Mouse (Mus musculus) thymus, adult 2 months (tissue): ENCODE data around the gene Gjd3. TPM values are rescaled to one million over a fixed set of nuclear protein-coding genes. Genes with fewer than 3 reads are reported as not detected.

Experiments used
- DNase-seq: peaks from one replicate; pipeline ENCODE4 v3.0.0; 2021
- H3K27ac ChIP-seq: fragments of 200-500 bp; 2 replicates; pipeline ENCODE4 v1.5.1; 2012; ENCODE audit warnings: low read length, control low read depth; ENCODE audit not compliant: control insufficient read depth, insufficient read depth
- H3K27me3 ChIP-seq: fragments of 200-500 bp; 2 replicates; pipeline ENCODE4 v1.6.1; 2012; ENCODE audit warnings: mild to moderate bottlenecking, low read length, moderate library complexity, mixed read lengths; ENCODE audit not compliant: control insufficient read depth, insufficient read depth
- H3K36me3 ChIP-seq: fragments of 200-500 bp; 2 replicates; pipeline ENCODE4 v1.6.1; 2012; ENCODE audit warnings: mild to moderate bottlenecking, low read length, moderate library complexity; ENCODE audit not compliant: control insufficient read depth, insufficient read depth
- H3K4me1 ChIP-seq: fragments of 200-500 bp; replicated peaks from 2 replicates; pipeline ENCODE4 v1.6.1; 2012; ENCODE audit warnings: low read length; ENCODE audit not compliant: control insufficient read depth, insufficient read depth
- H3K4me3 ChIP-seq: fragments of 200-500 bp; 2 replicates; pipeline ENCODE4 v1.5.1; 2012; ENCODE audit warnings: mild to moderate bottlenecking, low read length, control low read depth, moderate library complexity; ENCODE audit not compliant: control insufficient read depth, insufficient read depth
- CTCF ChIP-seq: fragments of 200-500 bp; IDR thresholded peaks from 2 replicates; pipeline ENCODE4 v1.5.1; 2012; ENCODE audit warnings: mild to moderate bottlenecking, control low read depth, low read length, moderate library complexity, borderline replicate concordance; ENCODE audit not compliant: control insufficient read depth, poor library complexity, insufficient read depth; ENCODE audit errors: extremely low read depth
- POLR2A ChIP-seq: fragments of 200-500 bp; IDR thresholded peaks from 2 replicates; pipeline ENCODE4 v1.6.1; 2012; ENCODE audit warnings: mild to moderate bottlenecking, low read length, control low read depth, moderate library complexity; ENCODE audit not compliant: control insufficient read depth, poor library complexity, insufficient read depth; ENCODE audit errors: extremely low read depth
- WGBS: fragments of 180-500 bp; shearing (Covaris S2); methylation state at CpG from one replicate; pipeline ENCODE4 v1.1.7; 2018; 5-methylcytosine and 5-hydroxymethylcytosine counted together
- polyA plus RNA-seq: library from polyadenylated mRNA; depleted of rRNA; stranded (reverse); fragments of >200 nt; gene quantifications from 2 replicates; pipeline ENCODE4 v1.2.3, GENCODE M21; 2012

The Gjd3 gene
- polyA plus RNA-seq, 1 experiment: 1.3 TPM

GRCm38 (mm10) chr11:98945605-98945977 is 37.2 kb downstream of the Gjd3 start:
- Histone ChIP-seq H3K4me1 (peaks cover 89% of the 10 kb centered on the region), H3K27me3 (no peaks in the 10 kb centered on the region), H3K36me3 (no peaks in the 10 kb centered on the region), H3K4me3 (no peak overlapping the region), H3K27ac (peak overlapping the region; percentile 90)
- no peak for DNase-seq
- TF ChIP-seq POLR2A: no peak
- TF ChIP-seq CTCF: no peak
- WGBS: 12% methylated on average over 3 of the region's 3 CpGs

GRCm38 (mm10) chr11:98944897-98945604 is 37.8 kb downstream of the Gjd3 start:
- no peak for TF ChIP-seq CTCF
- TF ChIP-seq POLR2A: peak; percentile 23; the same call in 1 of the 2 replicates
- WGBS: 24% methylated on average over 11 of the region's 11 CpGs
- Histone ChIP-seq H3K36me3 (no peaks in the 10 kb centered on the region), H3K27me3 (no peaks in the 10 kb centered on the region), H3K27ac (peak overlapping the region; percentile 90), H3K4me3 (no peak overlapping the region), H3K4me1 (peaks cover 89% of the 10 kb centered on the region)
- peak; percentile 66 for DNase-seq

DNA sequence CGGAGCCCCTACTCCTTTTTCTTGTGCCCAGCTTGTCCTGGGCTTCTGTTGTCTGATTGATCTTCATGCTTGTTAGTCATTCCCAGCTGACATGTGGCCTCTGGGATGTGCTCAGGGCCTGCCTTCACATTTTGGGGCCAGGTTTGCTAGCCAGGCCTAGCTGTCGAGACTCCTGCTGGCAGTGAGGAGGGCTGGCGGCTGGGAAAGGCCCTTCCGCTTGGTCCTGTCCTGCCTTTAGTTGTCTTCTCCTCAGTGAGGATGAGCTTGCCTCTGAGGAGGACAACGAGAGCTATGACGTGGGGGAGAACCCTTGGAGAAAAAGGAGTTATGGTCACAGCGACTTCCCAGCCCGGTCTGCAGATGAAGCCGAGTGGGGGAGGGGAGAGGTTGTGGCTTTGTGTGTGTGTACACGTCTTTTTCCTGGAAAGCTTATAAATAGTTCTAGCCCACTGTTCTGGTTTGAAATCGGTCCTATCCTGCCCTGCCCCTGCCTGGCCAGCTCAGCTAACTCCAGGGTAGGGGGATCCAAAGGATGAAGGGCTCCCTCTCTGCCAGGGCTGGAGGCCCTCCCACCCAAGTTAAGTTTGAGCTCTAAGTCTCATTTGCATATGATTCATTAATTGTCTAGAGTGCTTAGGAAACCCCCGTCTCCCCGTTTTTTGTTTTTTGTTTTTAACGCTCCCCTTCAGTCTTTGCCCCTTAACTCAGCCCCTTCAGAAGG is 38.9 kb downstream of the Gjd3 start:
- TF ChIP-seq CTCF (no peak), POLR2A (0 out of 2 replicates have a peak, but pooled peaks have one; percentile 16)
- H3K4me3 ChIP-seq: no peak overlapping the region

DNA sequence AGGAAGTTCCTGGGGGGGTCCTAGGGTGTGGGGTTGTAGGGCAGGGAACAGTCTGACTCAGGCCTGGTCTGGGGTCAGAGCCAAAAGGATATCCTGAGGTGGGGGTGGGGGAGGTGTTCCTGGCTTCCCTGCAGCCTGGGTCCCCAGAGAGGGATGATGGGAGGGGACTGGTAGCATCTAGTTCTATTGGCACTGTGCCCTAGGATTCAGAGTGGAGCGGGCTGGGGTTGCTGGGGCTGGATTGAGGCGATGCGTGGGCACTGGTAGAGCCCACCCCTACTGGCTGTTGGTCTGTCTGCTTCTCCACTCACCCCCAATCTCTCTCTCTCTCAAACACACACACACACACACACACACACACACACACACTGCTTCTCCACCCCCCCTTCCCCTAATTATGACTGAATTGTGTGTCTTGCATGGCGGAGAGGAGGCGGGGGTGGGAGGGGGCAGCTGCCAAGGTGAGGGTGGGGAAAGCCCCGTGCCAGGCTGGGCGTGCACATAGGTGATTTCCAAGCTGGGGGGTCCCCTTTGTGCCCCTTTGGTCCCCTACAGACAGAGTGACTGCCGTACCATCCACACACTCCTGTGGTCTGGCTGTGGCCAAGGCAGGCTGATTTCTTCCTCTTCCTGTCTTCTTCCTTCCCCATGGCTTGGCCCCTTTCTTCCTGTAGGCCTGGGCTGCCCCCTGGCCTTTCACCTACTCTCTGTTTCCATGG is 39.7 kb downstream of the Gjd3 start:
- TF ChIP-seq CTCF (no peak), POLR2A (no peak)
- Histone ChIP-seq H3K36me3 (no peaks in the 10 kb centered on the region), H3K27ac (peak overlapping the region; percentile 43; the same call in 1 of the 2 replicates), H3K4me1 (peaks cover 90% of the 10 kb centered on the region), H3K4me3 (no peak overlapping the region), H3K27me3 (no peaks in the 10 kb centered on the region)
- DNase-seq: peak; percentile 35
- 55% methylated on average over 8 of the region's 8 CpGs for WGBS

More for the DNA sequence above, 38.9 kb downstream of the Gjd3 start:
- Histone ChIP-seq H3K27ac (peak overlapping the region; percentile 90; the same call in 1 of the 2 replicates), H3K4me1 (peaks cover 89% of the 10 kb centered on the region), H3K27me3 (no peaks in the 10 kb centered on the region), H3K36me3 (no peaks in the 10 kb centered on the region)
- DNase-seq: peak; percentile 47
- WGBS: 39% methylated on average over 14 of the region's 14 CpGs

DNA sequence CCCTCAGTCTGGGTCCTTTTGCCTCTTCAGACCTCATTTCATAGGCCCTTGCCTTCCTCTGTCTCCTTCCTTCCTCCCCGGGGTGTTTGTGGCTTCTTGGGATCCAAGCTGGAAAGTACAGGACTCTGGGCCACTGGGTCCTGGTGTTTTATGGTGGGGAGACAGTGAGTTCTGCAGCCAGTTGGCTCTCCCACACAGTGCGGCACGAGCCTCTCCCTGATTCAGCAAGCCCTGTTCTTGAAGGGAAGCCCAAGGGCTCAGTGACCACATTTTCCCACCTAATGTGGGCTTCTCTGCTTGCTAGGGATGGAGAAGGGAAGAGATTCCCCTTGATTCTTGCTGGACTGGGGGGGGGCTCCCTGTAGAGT is 40.3 kb downstream of the Gjd3 start:
- peaks cover 90% of the 10 kb centered on the region for H3K4me1 ChIP-seq
- WGBS: 3% methylated on average over 3 of the region's 3 CpGs

More for the DNA sequence above, 40.3 kb downstream of the Gjd3 start:
- no peak for DNase-seq
- Histone ChIP-seq H3K36me3 (no peaks in the 10 kb centered on the region), H3K27ac (peak overlapping the region; percentile 43), H3K4me3 (peak overlapping the region; percentile 54), H3K27me3 (no peaks in the 10 kb centered on the region)
- no peak for TF ChIP-seq POLR2A
- TF ChIP-seq CTCF: no peak
